Mouse (Mus musculus) liver, adult 2 months (tissue): ENCODE measurements around the gene Yes1.

Source experiments
- CTCF ChIP-seq: fragments of 200-500 bp; IDR thresholded peaks from 2 replicates; pipeline ENCODE4 v1.5.1; 2011; ENCODE audit warnings: low read depth, low read length, control low read depth
- POLR2A ChIP-seq: fragments of 200-500 bp; IDR thresholded peaks from 2 replicates; pipeline ENCODE4 v1.6.1; 2011; ENCODE audit warnings: low read length, control low read depth; ENCODE audit not compliant: insufficient read depth; ENCODE audit errors: extremely low read depth

DNA sequence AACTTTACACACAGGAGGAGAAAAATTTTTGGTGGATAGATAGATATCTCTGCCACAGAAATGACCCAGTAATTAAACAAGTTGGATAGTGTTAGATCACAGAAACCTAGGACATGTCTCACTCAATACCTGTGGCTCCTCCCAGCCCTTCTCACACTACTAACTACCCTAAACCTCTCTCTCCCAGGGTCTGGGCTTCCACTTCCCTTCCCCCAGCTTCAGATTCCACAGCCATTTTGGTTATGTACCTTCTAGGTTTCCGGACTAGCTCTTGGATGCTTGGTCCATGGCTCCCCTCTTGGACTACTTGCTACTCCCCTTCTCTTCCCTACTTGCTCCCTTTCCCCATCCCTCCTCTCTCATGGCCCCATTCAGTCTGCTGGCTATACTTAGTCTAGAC, 6.9 kb downstream of the Yes1 start:
- TF ChIP-seq CTCF (no peak), POLR2A (no peak)
